Mouse (Mus musculus): Measurements from ENCODE around the gene Kmt2e.
A peak's percentile ranks its signal among the peaks of the same experiment; 100 is the strongest.
"Not testable (repeated sequence)": the region's sequence is repeated elsewhere in the genome, so short reads cannot be mapped to it uniquely, and the experiment has no call there.

Gene Kmt2e

GRCm38 (mm10) chr5:23434598-23435481 lies 599 bp downstream of the Kmt2e start:
- peak; percentile 59 to 72 for DNase-seq

DNA sequence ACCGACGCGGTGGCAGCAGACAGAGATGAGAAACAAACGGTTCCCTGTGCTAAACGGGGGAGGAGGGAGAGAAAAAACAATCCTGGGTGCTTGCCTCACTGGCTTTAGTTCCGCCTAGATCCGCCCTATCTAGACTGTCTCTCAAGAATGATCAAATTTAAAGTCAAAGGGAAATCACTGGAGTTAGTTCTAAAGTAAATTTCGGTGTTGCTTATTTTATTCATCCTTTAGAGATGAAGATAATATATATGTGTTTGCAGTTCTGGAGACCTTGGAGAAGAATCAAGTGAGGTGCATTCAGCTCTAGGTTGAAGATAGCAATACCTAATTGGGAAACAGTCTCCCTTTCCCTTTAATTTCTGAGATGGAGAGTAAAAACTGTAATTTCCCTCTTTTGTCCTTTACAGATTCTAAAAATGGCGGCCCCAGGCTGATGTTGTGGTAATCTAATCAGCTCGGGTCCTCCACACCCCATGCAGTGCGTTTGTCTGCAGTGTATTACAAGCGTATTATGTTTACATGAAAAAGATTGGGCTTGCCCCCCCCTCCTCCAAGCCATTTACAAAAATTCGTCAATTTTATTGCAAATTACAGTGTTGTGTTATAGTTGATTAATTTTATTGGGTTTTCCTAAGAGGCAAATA lies 1.4 kb downstream of the Kmt2e start:
- DNase-seq = peak; percentile 27 to 38

- DNase-seq = no peak
Measured at GRCm38 (mm10) chr5:23436735-23437134, 2.5 kb downstream of the Kmt2e start.

DNA sequence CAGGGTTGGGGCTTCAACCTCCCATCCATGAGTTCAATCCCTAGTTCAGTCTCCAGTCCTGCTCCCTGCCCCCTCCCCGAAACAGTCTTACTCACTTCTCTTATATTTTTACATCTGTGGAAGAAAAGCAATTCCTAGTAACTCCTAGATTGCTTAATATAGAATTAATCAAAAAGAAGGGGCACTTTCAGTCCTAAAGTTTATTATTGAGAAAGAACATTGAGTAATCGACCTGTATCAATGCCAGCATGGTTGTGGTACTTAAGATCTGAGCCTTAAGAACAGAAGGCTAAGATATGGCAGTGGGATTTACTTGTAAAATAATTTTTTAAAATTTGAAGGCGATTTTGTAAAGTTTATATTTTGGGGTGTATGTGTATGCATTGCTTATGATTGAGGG lies 5.6 kb downstream of the Kmt2e start:
- DNase-seq = no peak

- DNase-seq = no peak
Measured at GRCm38 (mm10) chr5:23440572-23440971, 6.3 kb downstream of the Kmt2e start.

- DNase-seq = no peak
Measured at GRCm38 (mm10) chr5:23441916-23442315, 7.7 kb downstream of the Kmt2e start.

GRCm38 (mm10) chr5:23444411-23444810 lies 10.2 kb downstream of the Kmt2e start:
- no peak for DNase-seq

- not testable (repeated sequence) for DNase-seq
Measured at GRCm38 (mm10) chr5:23453561-23453960, 19.3 kb downstream of the Kmt2e start.

- DNase-seq = no peak
Measured at GRCm38 (mm10) chr5:23461688-23462087, 27.4 kb downstream of the Kmt2e start.

GRCm38 (mm10) chr5:23464247-23464646 lies 30.0 kb downstream of the Kmt2e start:
- no peak for DNase-seq

DNA sequence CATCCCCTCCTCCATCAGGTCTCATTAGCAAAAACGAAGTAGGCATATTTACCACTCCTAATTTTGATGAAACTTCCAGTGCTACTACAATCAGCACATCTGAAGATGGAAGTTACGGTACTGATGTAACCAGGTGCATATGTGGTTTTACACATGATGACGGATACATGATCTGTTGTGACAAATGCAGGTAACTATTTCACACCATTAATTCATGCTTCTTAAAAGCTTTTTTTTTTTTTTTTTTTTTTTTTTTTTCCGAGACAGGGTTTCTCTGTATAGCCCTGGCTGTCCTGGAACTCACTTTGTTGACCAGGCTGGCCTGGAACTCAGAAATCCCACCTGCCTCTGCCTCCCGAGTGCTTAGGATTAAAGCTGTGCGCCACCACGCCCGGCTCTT lies 30.5 kb downstream of the Kmt2e start:
- no peak for DNase-seq

- no peak for DNase-seq
Measured at GRCm38 (mm10) chr5:23466546-23466945, 32.3 kb downstream of the Kmt2e start.

DNA sequence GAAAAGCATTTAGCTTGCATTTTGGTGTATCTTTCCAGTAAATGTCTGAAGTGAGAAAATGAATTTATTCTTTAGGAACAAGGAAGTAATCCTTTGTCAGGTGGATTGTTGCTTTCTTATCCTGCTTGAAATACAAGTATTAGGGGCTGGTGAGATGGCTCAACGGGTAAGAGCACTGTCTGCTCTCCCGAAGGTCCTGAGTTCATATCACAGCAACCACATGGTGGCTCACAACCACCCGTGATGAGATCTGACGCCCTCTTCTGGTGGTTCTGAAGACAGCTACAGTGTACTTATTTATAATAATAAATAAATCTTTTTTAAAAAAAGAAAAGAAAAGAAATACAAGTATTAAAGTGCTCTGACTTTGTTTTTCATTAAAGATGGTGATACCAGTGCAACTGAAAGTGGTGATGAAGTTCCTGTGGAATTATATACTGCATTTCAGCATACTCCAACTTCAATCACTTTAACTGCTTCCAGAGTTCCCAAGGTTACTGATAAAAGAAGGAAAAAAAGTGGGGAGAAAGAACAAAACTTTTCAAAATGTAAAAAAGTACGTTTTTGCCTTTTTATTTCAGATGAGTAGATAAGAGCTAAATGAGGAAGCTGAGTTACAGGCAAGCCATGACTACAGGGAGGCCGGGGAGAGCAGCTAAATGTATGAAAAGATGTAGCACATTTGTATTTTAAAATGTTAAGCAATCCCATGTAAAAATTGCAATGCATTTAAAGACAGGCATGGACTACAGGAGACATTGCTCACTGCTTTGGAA lies 39.0 kb downstream of the Kmt2e start:
- DNase-seq = no peak

- no peak for DNase-seq
Measured at GRCm38 (mm10) chr5:23483811-23484210, 49.6 kb downstream of the Kmt2e start.

DNA sequence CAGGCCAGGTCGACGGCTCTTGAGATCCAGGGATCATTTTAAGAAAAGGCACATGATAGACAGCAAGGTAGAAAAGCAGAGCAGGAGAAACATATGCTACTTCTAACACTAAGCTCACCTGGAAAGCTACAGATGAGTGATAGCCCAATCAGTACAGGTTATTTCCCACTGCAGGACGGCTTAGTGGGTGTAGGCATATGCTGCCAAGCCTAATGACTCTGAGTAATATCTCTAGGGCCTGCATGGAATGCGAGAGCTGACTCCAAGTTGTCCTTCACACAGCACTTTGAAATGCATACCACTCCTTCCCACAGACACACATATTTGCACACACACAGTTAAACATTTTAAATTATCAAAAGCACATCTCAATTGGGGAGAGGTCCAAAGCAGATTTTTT lies 55.0 kb downstream of the Kmt2e start:
- no peak for DNase-seq

GRCm38 (mm10) chr5:23490797-23491196 lies 56.6 kb downstream of the Kmt2e start:
- DNase-seq = peak in 1 of 2 experiments; percentile 41

DNA sequence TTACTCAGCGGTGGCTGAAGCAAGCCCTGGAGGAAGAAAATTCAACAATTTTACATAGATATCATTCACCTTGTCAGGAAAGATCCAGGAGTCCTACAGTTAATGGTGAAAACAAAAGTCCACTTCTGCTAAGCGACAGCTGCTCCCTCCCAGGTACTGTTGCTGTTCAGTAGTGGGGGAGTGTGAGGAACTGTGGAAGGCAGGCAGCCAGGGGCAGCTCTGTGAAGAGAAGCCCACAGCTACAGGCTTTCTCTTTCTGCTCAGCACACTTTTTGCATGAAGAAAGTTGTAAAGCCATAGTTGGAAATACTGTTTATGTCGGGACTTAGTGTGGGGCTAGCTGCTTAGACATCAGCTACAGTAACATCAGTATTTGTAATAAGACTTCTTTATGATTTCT lies 62.2 kb downstream of the Kmt2e start:
- no peak for DNase-seq

DNA sequence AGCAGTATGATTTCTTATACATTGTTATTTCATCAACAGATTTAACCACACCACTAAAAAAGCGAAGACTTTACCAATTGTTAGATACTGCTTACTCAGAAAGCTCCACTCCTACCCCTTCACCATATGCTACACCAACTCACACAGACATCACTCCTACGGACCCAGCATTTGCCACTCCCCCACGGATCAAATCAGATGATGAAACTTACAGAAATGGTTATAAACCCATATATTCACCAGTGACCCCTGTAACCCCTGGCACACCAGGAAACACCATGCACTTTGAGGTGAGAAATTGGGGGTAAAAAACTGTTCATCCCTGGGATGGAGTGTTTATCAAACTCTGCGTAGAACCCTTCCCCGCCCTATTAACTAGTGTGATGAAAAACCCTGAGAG lies 62.7 kb downstream of the Kmt2e start:
- no peak for DNase-seq

GRCm38 (mm10) chr5:23497920-23498319 lies 63.7 kb downstream of the Kmt2e start:
- no peak for DNase-seq

GRCm38 (mm10) chr5:23499257-23499656 lies 65.0 kb downstream of the Kmt2e start:
- DNase-seq = no peak

DNA sequence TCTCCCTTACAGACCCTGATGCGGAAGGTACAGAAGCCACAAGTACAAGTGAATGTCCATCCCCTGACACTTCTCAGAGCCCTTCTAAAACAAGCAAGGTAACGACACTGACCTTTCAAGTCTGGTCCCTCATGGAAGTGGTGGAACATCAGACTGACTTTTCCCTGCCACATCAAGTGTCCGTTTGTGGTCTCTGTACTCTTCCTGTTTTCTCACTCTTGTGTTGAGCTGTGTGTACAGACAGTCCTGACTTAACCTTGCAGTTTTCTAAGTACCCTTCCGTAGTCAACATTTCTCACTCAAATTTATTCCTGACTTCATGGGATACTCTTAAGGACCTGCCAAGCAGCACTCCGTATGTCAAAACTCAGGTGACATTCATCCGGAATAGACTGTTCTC lies 66.5 kb downstream of the Kmt2e start:
- no peak for DNase-seq

- no peak for DNase-seq
Measured at GRCm38 (mm10) chr5:23501582-23502316, 67.5 kb downstream of the Kmt2e start.

Measured in kidney, postnatal 4 days (tissue).